ENCODE assay signal across 28 mouse cellular contexts in the genomic region with DNA sequence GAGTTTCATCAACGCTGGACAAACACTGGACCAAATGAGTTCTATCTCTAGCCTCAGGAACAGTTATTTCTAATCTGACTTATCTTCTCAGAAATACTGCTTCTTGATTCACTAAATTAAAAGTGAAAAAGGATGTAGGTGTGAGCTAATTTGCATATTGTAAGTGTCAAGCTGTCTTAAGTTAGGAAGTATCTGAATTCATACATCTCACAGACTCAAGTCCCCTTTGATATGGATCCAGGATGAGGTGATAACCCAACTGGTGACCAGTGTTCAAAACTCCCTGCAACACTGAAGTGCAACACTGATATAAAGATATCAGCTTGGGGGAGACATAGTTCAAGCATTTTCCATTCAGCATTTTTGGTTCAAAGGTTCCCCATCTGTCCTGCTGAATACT.
"Had no signal": no experiment of that assay in that cellular context is flagged by ENCODE, and none has a peak within 500 bp of the region (broad histone marks: within the 10 kb centered on the region; RNA-seq: fewer than 3 reads in every experiment).

No protein-coding gene starts in this region.

- H3K36me3 ChIP-seq: hindbrain, embryonic 10.5 days; hindbrain, embryonic 12.5 days; limb, embryonic 10.5 days; limb, embryonic 12.5 days; liver, embryonic 13.5 days; liver, embryonic 15.5 days had no signal

- DNase-seq: gastrocnemius, adult 2 months; gastrocnemius, postnatal 10 days; gastrocnemius, postnatal 25 days; heart, adult 18-20 months; heart, postnatal 10 days; heart, postnatal 4 days; kidney, adult 11 months; kidney, adult 2 months; kidney, adult 9 months; kidney, postnatal 14 days; kidney, postnatal 36 days; layer of hippocampus, adult 9-11 months; layer of hippocampus, postnatal 36 days; liver; liver, embryonic 13.5 days had no signal

- H3K4me3 ChIP-seq: gastrocnemius, adult 2 months; heart, embryonic 10.5 days; heart, embryonic 12.5 days; hindbrain, embryonic 10.5 days; hindbrain, embryonic 12.5 days; kidney, embryonic 15.5 days; limb, embryonic 10.5 days; limb, embryonic 12.5 days; liver, embryonic 13.5 days; liver, embryonic 15.5 days had no signal

- H3K27me3 ChIP-seq: heart, embryonic 12.5 days; hindbrain, embryonic 12.5 days; kidney, embryonic 15.5 days; limb, embryonic 12.5 days; liver, embryonic 13.5 days; liver, embryonic 15.5 days had no signal

- H3K27ac ChIP-seq: gastrocnemius, adult 2 months; heart, embryonic 10.5 days; hindbrain, embryonic 10.5 days; hindbrain, embryonic 12.5 days; hindbrain, embryonic 14.5 days; kidney, embryonic 15.5 days; kidney, postnatal 0 days; limb, embryonic 10.5 days; limb, embryonic 12.5 days; liver, embryonic 13.5 days; liver, embryonic 15.5 days had no signal

- H3K4me2 ChIP-seq: heart, embryonic 12.5 days; hindbrain, embryonic 12.5 days; hindbrain, embryonic 14.5 days; kidney, embryonic 15.5 days; limb, embryonic 12.5 days; liver, embryonic 11.5 days; liver, embryonic 13.5 days; liver, embryonic 15.5 days had no signal

- ATAC-seq: hindbrain, embryonic 16.5 days; intestine, embryonic 16.5 days had no signal

- H3K9ac ChIP-seq: heart, embryonic 12.5 days; hindbrain, embryonic 12.5 days; hindbrain, embryonic 14.5 days; kidney, embryonic 15.5 days; limb, embryonic 12.5 days; liver, embryonic 13.5 days; liver, embryonic 15.5 days had no signal

- H3K9me3 ChIP-seq: heart, embryonic 10.5 days; heart, embryonic 12.5 days; hindbrain, embryonic 10.5 days; hindbrain, embryonic 12.5 days; kidney, embryonic 15.5 days; limb, embryonic 10.5 days; limb, embryonic 12.5 days; liver, embryonic 13.5 days; liver, embryonic 15.5 days had no signal

- H3K4me1 ChIP-seq: heart, embryonic 10.5 days; heart, embryonic 12.5 days; hindbrain, embryonic 10.5 days; hindbrain, embryonic 12.5 days; kidney, embryonic 15.5 days; liver, embryonic 13.5 days; liver, embryonic 15.5 days had no signal
